Mouse (Mus musculus) heart, embryonic 15.5 days (tissue): ENCODE data around the gene Arhgap27. TPM values are rescaled to one million over a fixed set of nuclear protein-coding genes. Genes with fewer than 3 reads are reported as not detected.

Experiments
- ATAC-seq: fragments of 200-750 bp; cut with Nextera tagmentation; replicated peaks from 2 replicates; pipeline ENCODE4 v1.8.0; 2017; ENCODE audit warnings: low read depth, moderate TSS enrichment; ENCODE audit not compliant: insufficient number of reproducible peaks, insufficient read depth, low FRiP score
- H3K27ac ChIP-seq: fragments of 300-500 bp; sonication (generic); 2 replicates; pipeline ENCODE4 v1.5.1; 2015; ENCODE audit warnings: mild to moderate bottlenecking, inconsistent platforms
- H3K27me3 ChIP-seq: fragments of 300-500 bp; sonication (generic); 2 replicates; pipeline ENCODE4 v1.6.1; 2015; ENCODE audit warnings: inconsistent platforms
- H3K36me3 ChIP-seq: fragments of 300-500 bp; sonication (generic); 2 replicates; pipeline ENCODE4 v1.6.1; 2015; ENCODE audit warnings: mild to moderate bottlenecking, inconsistent platforms
- H3K4me1 ChIP-seq: fragments of 300-500 bp; sonication (generic); replicated peaks from 2 replicates; pipeline ENCODE4 v1.6.1; 2015; ENCODE audit warnings: inconsistent platforms
- H3K4me2 ChIP-seq: fragments of 300-500 bp; sonication (generic); 2 replicates; pipeline ENCODE4 v1.6.1; 2015; ENCODE audit warnings: inconsistent platforms, mild to moderate bottlenecking, moderate library complexity
- H3K4me3 ChIP-seq: fragments of 300-500 bp; sonication (generic); 2 replicates; pipeline ENCODE4 v1.5.1; 2015; ENCODE audit warnings: mild to moderate bottlenecking, inconsistent platforms
- H3K9ac ChIP-seq: fragments of 300-500 bp; sonication (generic); 2 replicates; pipeline ENCODE4 v1.6.1; 2015; ENCODE audit warnings: mild to moderate bottlenecking, inconsistent platforms
- H3K9me3 ChIP-seq: fragments of 300-500 bp; sonication (generic); replicated peaks from 2 replicates; pipeline ENCODE4 v1.6.1; 2016; ENCODE audit warnings: inconsistent platforms
- WGBS: fragments of 180-500 bp; shearing (Covaris S2); methylation state at CpG from one replicate; pipeline ENCODE4 v1.1.7; 2015; ENCODE audit warnings: mixed read lengths; 5-methylcytosine and 5-hydroxymethylcytosine counted together
- polyA plus RNA-seq: library from polyadenylated mRNA; unstranded; fragments of >200 nt; fragmentation: Nextera tagmentation; extraction: Ambion mirVana; gene quantifications from 2 replicates; pipeline ENCODE4 v1.2.1, GENCODE M21; 2015

The Arhgap27 gene
- polyA plus RNA-seq, 1 experiment from 2014 or later = 5.4 TPM

GRCm38 (mm10) chr11:103402738-103403137, 39.2 kb upstream of the Arhgap27 start:
- Histone ChIP-seq H3K4me3 (no peak overlapping the region), H3K27me3 (no peaks in the 10 kb centered on the region), H3K4me1 (no peaks in the 10 kb centered on the region; the same call in 1 of the 2 replicates), H3K9me3 (no peaks in the 10 kb centered on the region), H3K9ac (no peak overlapping the region), H3K4me2 (no peak overlapping the region), H3K27ac (no peak overlapping the region), H3K36me3 (no peaks in the 10 kb centered on the region; the same call in 1 of the 2 replicates)
- no peak for ATAC-seq
- WGBS = 84% methylated on average over 5 of the region's 5 CpGs

- no peaks in the 10 kb centered on the region; the same call in 1 of the 2 replicates for H3K36me3 ChIP-seq
- 51% methylated on average over 2 of the region's 2 CpGs for WGBS
- H3K4me2 ChIP-seq = no peak overlapping the region
- no peak overlapping the region for H3K27ac ChIP-seq
- H3K4me3 ChIP-seq = no peak overlapping the region
- no peak for ATAC-seq
- H3K27me3 ChIP-seq = no peaks in the 10 kb centered on the region
- no peaks in the 10 kb centered on the region for H3K9me3 ChIP-seq
- H3K4me1 ChIP-seq = no peaks in the 10 kb centered on the region; the same call in 1 of the 2 replicates
- H3K9ac ChIP-seq = no peak overlapping the region
Measured at GRCm38 (mm10) chr11:103402198-103402597, 38.7 kb upstream of the Arhgap27 start.

GRCm38 (mm10) chr11:103399986-103400385, 36.5 kb upstream of the Arhgap27 start:
- Histone ChIP-seq H3K36me3 (peaks cover 21% of the 10 kb centered on the region), H3K27ac (no peak overlapping the region), H3K9me3 (no peaks in the 10 kb centered on the region), H3K4me3 (no peak overlapping the region), H3K27me3 (no peaks in the 10 kb centered on the region), H3K9ac (no peak overlapping the region), H3K4me2 (no peak overlapping the region), H3K4me1 (no peaks in the 10 kb centered on the region)
- no peak for ATAC-seq
- 84% methylated on average over 4 of the region's 4 CpGs for WGBS

GRCm38 (mm10) chr11:103399050-103399449, 35.6 kb upstream of the Arhgap27 start:
- no peaks in the 10 kb centered on the region for H3K4me1 ChIP-seq
- H3K27ac ChIP-seq = no peak overlapping the region
- WGBS = 77% methylated on average over 3 of the region's 3 CpGs
- no peak overlapping the region for H3K9ac ChIP-seq
- no peak overlapping the region for H3K4me2 ChIP-seq
- ATAC-seq = no peak
- H3K27me3 ChIP-seq = no peaks in the 10 kb centered on the region
- H3K9me3 ChIP-seq = no peaks in the 10 kb centered on the region
- H3K4me3 ChIP-seq = no peak overlapping the region
- peaks cover 26% of the 10 kb centered on the region for H3K36me3 ChIP-seq

- Histone ChIP-seq H3K9me3 (no peaks in the 10 kb centered on the region), H3K27me3 (no peaks in the 10 kb centered on the region), H3K4me1 (no peaks in the 10 kb centered on the region), H3K4me3 (no peak overlapping the region), H3K27ac (no peak overlapping the region), H3K4me2 (no peak overlapping the region), H3K9ac (no peak overlapping the region), H3K36me3 (peaks cover 34% of the 10 kb centered on the region)
- ATAC-seq = no peak
- WGBS = 91% methylated on average over 4 of the region's 4 CpGs
Measured at GRCm38 (mm10) chr11:103396682-103397081, 33.2 kb upstream of the Arhgap27 start.

- no peaks in the 10 kb centered on the region for H3K27me3 ChIP-seq
- no peak overlapping the region for H3K4me2 ChIP-seq
- H3K27ac ChIP-seq = no peak overlapping the region
- H3K9me3 ChIP-seq = no peaks in the 10 kb centered on the region
- no peak for ATAC-seq
- H3K4me3 ChIP-seq = no peak overlapping the region
- peaks cover 34% of the 10 kb centered on the region for H3K36me3 ChIP-seq
- 92% methylated on average over 4 of the region's 4 CpGs for WGBS
- H3K4me1 ChIP-seq = no peaks in the 10 kb centered on the region
- no peak overlapping the region for H3K9ac ChIP-seq
Measured at GRCm38 (mm10) chr11:103396236-103396635, 32.7 kb upstream of the Arhgap27 start.

GRCm38 (mm10) chr11:103394604-103395003, 31.1 kb upstream of the Arhgap27 start:
- Histone ChIP-seq H3K9me3 (no peaks in the 10 kb centered on the region), H3K36me3 (peaks cover 34% of the 10 kb centered on the region), H3K27me3 (no peaks in the 10 kb centered on the region), H3K9ac (no peak overlapping the region), H3K4me1 (no peaks in the 10 kb centered on the region), H3K4me3 (no peak overlapping the region), H3K4me2 (no peak overlapping the region), H3K27ac (no peak overlapping the region)
- WGBS = 90% methylated on average over 7 of the region's 7 CpGs
- ATAC-seq = no peak

- Histone ChIP-seq H3K9ac (no peak overlapping the region), H3K36me3 (peaks cover 34% of the 10 kb centered on the region), H3K9me3 (no peaks in the 10 kb centered on the region), H3K27ac (no peak overlapping the region), H3K4me2 (no peak overlapping the region), H3K27me3 (no peaks in the 10 kb centered on the region), H3K4me3 (no peak overlapping the region), H3K4me1 (no peaks in the 10 kb centered on the region)
- no peak for ATAC-seq
- 86% methylated on average over 7 of the region's 7 CpGs for WGBS
Measured at GRCm38 (mm10) chr11:103394025-103394424, 30.5 kb upstream of the Arhgap27 start.

- peaks cover 7% of the 10 kb centered on the region for H3K4me1 ChIP-seq
- no peaks in the 10 kb centered on the region; the same call in 1 of the 2 replicates for H3K36me3 ChIP-seq
- no peaks in the 10 kb centered on the region for H3K27me3 ChIP-seq
- no peak overlapping the region for H3K4me2 ChIP-seq
- H3K27ac ChIP-seq = no peak overlapping the region
- no peak for ATAC-seq
- no peaks in the 10 kb centered on the region for H3K9me3 ChIP-seq
- H3K4me3 ChIP-seq = no peak overlapping the region
- H3K9ac ChIP-seq = no peak overlapping the region
- 67% methylated on average over 7 of the region's 7 CpGs for WGBS
Measured at GRCm38 (mm10) chr11:103387870-103388526, 24.5 kb upstream of the Arhgap27 start.

- H3K4me1 ChIP-seq = peaks cover 18% of the 10 kb centered on the region
- 86% methylated on average over 9 of the region's 9 CpGs for WGBS
- no peaks in the 10 kb centered on the region; the same call in 1 of the 2 replicates for H3K36me3 ChIP-seq
- H3K27me3 ChIP-seq = no peaks in the 10 kb centered on the region
- H3K9ac ChIP-seq = no peak overlapping the region
- H3K4me2 ChIP-seq = no peak overlapping the region
- no peak overlapping the region for H3K27ac ChIP-seq
- no peak for ATAC-seq
- no peak overlapping the region for H3K4me3 ChIP-seq
- no peaks in the 10 kb centered on the region for H3K9me3 ChIP-seq
Measured at GRCm38 (mm10) chr11:103386827-103387226, 23.3 kb upstream of the Arhgap27 start.

GRCm38 (mm10) chr11:103381956-103382613, 18.6 kb upstream of the Arhgap27 start:
- H3K9me3 ChIP-seq = no peaks in the 10 kb centered on the region
- peaks cover 5% of the 10 kb centered on the region; the same call in 1 of the 2 replicates for H3K36me3 ChIP-seq
- H3K4me1 ChIP-seq = peaks cover 41% of the 10 kb centered on the region
- H3K4me3 ChIP-seq = no peak overlapping the region
- 0 out of 2 replicates have a peak overlapping the region, but pooled peaks have one; percentile 2 for H3K9ac ChIP-seq
- no peaks in the 10 kb centered on the region for H3K27me3 ChIP-seq
- peak overlapping the region; percentile 29 for H3K4me2 ChIP-seq
- H3K27ac ChIP-seq = peak overlapping the region; percentile 91
- 17% methylated on average over 5 of the region's 5 CpGs for WGBS
- peak; percentile 88 for ATAC-seq
